Comparison of ENCODE assay signal across 16 mouse cellular contexts in genomic region chr13:107597217-107597616, GRCm38 (mm10).
"Had no signal": no experiment of that assay in that cellular context is flagged by ENCODE, and none has a peak within 500 bp of the region (broad histone marks: within the 10 kb centered on the region; RNA-seq: fewer than 3 reads in every experiment).

No protein-coding gene starts in this region.

- H3K27ac ChIP-seq: liver, embryonic 12.5 days; liver, embryonic 14.5 days; midbrain, embryonic 13.5 days; midbrain, embryonic 15.5 days; stomach, embryonic 15.5 days; stomach, postnatal 0 days had no signal

- DNase-seq: lung, adult 18-20 months; lung, embryonic 14.5 days; lung, postnatal 10 days; lung, postnatal 4 days; right cerebral cortex, postnatal 14 days; thymus, adult 2 months; thymus, postnatal 25 days; thymus, postnatal 4 days had no signal

- H3K36me3 ChIP-seq: liver, embryonic 12.5 days; midbrain, embryonic 13.5 days; midbrain, embryonic 15.5 days; stomach, embryonic 15.5 days had no signal

- H3K4me1 ChIP-seq: stomach, embryonic 15.5 days had no signal

- H3K4me3 ChIP-seq: liver, embryonic 12.5 days; midbrain, embryonic 13.5 days; midbrain, embryonic 15.5 days; myocyte; stomach, embryonic 15.5 days had no signal

- H3K9ac ChIP-seq: liver, embryonic 12.5 days; liver, embryonic 14.5 days; lung, embryonic 14.5 days; midbrain, embryonic 13.5 days; midbrain, embryonic 15.5 days; stomach, embryonic 15.5 days had no signal

- H3K4me2 ChIP-seq: liver, embryonic 12.5 days; lung, embryonic 14.5 days; midbrain, embryonic 11.5 days; midbrain, embryonic 13.5 days; midbrain, embryonic 15.5 days; stomach, embryonic 15.5 days had no signal

- H3K9me3 ChIP-seq: liver, embryonic 12.5 days; midbrain, embryonic 13.5 days; midbrain, embryonic 15.5 days; stomach, embryonic 15.5 days had no signal

- H3K27me3 ChIP-seq: liver, embryonic 12.5 days; midbrain, embryonic 15.5 days; stomach, embryonic 15.5 days had no signal

- ATAC-seq: liver, embryonic 12.5 days; midbrain, embryonic 13.5 days; midbrain, embryonic 15.5 days had no signal
